Mouse (Mus musculus) erythroblast, embryonic 14.5 days (primary cell): ENCODE results near the gene Asb7.

ENCODE experiments used
- GATA1 ChIP-seq: IDR thresholded peaks from 2 replicates; pipeline ENCODE4 v1.6.1; 2012; ENCODE audit warnings: low read length, inconsistent platforms, mixed read lengths
- TAL1 ChIP-seq: IDR thresholded peaks from 3 replicates; pipeline ENCODE4 v1.6.1; 2012; ENCODE audit warnings: low read length, inconsistent platforms, mixed read lengths

DNA sequence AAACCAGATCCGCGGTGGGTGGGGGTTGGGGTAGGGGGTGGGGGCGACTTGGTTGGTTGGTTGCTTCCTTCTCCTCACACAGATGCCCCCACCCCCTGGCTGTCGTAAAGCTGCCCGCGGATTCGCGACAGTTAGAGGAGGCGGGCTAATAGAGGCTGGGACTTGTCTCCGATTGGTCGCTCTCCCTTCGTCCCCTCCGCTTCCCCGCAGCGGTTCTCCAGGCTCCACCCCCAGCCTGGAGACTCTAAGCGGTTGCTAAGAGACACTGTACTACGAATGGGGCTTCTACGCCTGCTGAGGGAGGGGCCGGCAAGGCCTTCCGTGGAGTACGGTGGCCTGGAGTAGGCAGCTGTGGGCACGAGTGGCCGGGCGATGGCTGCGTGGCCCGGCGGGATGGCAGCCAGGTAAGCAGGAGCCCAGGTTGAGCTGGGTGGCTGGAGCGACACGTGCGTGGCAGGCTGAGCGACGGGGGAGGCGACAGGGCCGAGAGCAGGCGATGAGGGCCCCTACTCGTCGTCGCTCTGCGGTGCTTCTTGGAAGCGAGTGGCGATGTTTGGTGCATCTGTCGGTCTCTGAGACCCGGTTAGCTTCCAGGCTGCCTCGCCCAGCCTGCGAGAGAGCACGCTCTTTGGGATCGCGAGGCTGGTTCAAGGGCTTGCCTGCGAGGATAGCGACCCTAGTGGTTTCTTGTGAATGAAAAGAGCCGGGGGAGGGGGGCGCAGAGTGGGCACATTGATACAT, 394 bp upstream of the Asb7 start, which contains the start of gene Lins1:
- no peak for TF ChIP-seq TAL1
- no peak for TF ChIP-seq GATA1
